Mouse (Mus musculus): ENCODE data around the gene Crybb2. TPM values are rescaled to one million over a fixed set of nuclear protein-coding genes. Genes with fewer than 3 reads are reported as not detected.

Crybb2 gene
- not detected in 2 replicates for polyA plus RNA-seq (2014; fragmentation: Nextera tagmentation; extraction: Ambion mirVana)

- no peaks in the 10 kb centered on the region for H3K9me3 ChIP-seq (ENCODE audit: control insufficient read depth, low read length)
- H3K4me2 ChIP-seq (replicated peaks), result no peak within 1 kb of the TSS
- H3K4me1 ChIP-seq (replicated peaks; ENCODE audit: control insufficient read depth, insufficient read depth, low read length), result 0 out of 2 replicates have a peak, but pooled peaks cover 3% of the 10 kb centered on the region
- H3K27ac ChIP-seq, result no peak within 1 kb of the TSS
- H3K4me3 ChIP-seq (replicated peaks; ENCODE audit: low read length), result no peak within 1 kb of the TSS
- DNase-seq (ENCODE audit: low spot score) (no peak), ATAC-seq (ENCODE audit: low FRiP score) (no peak)
- no peaks in the 10 kb centered on the region for H3K27me3 ChIP-seq (ENCODE audit: control insufficient read depth, insufficient read depth, low read length)
- H3K36me3 ChIP-seq (replicated peaks; ENCODE audit: control insufficient read depth, insufficient read depth), result no peaks in the 10 kb centered on the region
- no peak within 1 kb of the TSS for H3K9ac ChIP-seq
Measured at GRCm38 (mm10) chr5:113070017-113070416, at the start of gene Crybb2. TSS of gene Crybb2 (minus strand) at chr5:113070117.

- DNase-seq (ENCODE audit: low spot score) (no peak), ATAC-seq (ENCODE audit: low FRiP score) (no peak)
- Histone ChIP-seq H3K9me3 (ENCODE audit: control insufficient read depth, low read length) (no peaks in the 10 kb centered on the region), H3K27me3 (ENCODE audit: control insufficient read depth, insufficient read depth, low read length) (no peaks in the 10 kb centered on the region), H3K27ac (no peak overlapping the region), H3K4me2 (replicated peaks) (no peak overlapping the region), H3K36me3 (replicated peaks; ENCODE audit: control insufficient read depth, insufficient read depth) (no peaks in the 10 kb centered on the region), H3K4me3 (replicated peaks; ENCODE audit: low read length) (no peak overlapping the region), H3K4me1 (replicated peaks; ENCODE audit: control insufficient read depth, insufficient read depth, low read length) (peaks cover 18% of the 10 kb centered on the region), H3K9ac (no peak overlapping the region)
- WGBS, result 83% methylated on average over 9 of the region's 9 CpGs
Measured at GRCm38 (mm10) chr5:113119291-113119690, 49.4 kb upstream of the Crybb2 start.

DNA sequence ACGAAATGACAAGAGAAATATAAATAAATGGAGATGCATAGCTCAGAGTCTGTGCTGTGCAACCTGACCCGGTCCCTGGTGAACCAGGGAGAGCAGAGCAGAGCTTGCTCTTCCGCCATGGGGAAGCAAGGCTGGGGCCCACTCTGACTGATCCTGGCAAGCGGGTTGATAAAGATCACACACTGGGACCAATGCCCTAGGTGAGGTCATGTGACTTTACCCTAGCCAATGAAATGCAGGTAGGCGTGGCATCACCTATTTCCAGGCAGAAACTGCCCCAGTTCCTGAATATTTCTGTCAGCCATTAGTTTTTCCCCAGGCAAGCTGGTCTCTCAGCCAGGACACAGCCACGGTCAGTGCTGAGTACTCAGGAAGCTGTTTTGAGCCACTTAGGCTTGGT, 48.8 kb upstream of the Crybb2 start:
- Histone ChIP-seq H3K4me2 (replicated peaks) (no peak overlapping the region), H3K36me3 (replicated peaks; ENCODE audit: control insufficient read depth, insufficient read depth) (no peaks in the 10 kb centered on the region), H3K9ac (no peak overlapping the region), H3K4me1 (replicated peaks; ENCODE audit: control insufficient read depth, insufficient read depth, low read length) (peaks cover 18% of the 10 kb centered on the region), H3K27me3 (ENCODE audit: control insufficient read depth, insufficient read depth, low read length) (no peaks in the 10 kb centered on the region), H3K9me3 (ENCODE audit: control insufficient read depth, low read length) (no peaks in the 10 kb centered on the region), H3K27ac (no peak overlapping the region), H3K4me3 (replicated peaks; ENCODE audit: low read length) (no peak overlapping the region)
- no peak for DNase-seq (ENCODE audit: low spot score)
- 57% methylated on average over 6 of the region's 6 CpGs for WGBS
- no peak for ATAC-seq (ENCODE audit: low FRiP score)

GRCm38 (mm10) chr5:113117361-113117760, 47.4 kb upstream of the Crybb2 start:
- Histone ChIP-seq H3K9me3 (ENCODE audit: control insufficient read depth, low read length) (no peaks in the 10 kb centered on the region), H3K27ac (no peak overlapping the region), H3K4me1 (replicated peaks; ENCODE audit: control insufficient read depth, insufficient read depth, low read length) (peaks cover 16% of the 10 kb centered on the region), H3K36me3 (replicated peaks; ENCODE audit: control insufficient read depth, insufficient read depth) (no peaks in the 10 kb centered on the region), H3K4me2 (replicated peaks) (no peak overlapping the region), H3K9ac (no peak overlapping the region), H3K4me3 (replicated peaks; ENCODE audit: low read length) (no peak overlapping the region), H3K27me3 (ENCODE audit: control insufficient read depth, insufficient read depth, low read length) (no peaks in the 10 kb centered on the region)
- no peak for ATAC-seq (ENCODE audit: low FRiP score)
- WGBS, result 75% methylated on average over 5 of the region's 5 CpGs
- no peak for DNase-seq (ENCODE audit: low spot score)

DNA sequence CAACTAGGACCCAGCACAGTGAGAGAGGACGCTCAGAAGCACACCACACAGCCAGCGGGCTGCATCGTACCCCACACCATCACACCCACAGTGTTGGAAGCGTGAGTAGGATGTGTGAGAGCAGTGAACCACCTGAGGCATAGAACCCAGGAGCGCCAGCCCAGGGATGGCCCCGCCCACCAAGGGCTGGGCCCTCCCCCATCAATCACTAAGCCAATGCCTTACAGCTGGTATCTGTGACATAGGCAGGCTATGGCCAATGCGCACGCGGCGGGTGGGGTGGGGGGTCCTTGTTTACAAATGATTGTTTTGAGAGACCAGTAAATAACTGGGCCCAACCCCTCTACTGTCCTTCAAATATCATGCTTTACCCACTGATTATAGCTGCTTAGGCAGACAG, 46.0 kb upstream of the Crybb2 start:
- Histone ChIP-seq H3K4me1 (replicated peaks; ENCODE audit: control insufficient read depth, insufficient read depth, low read length) (peaks cover 1% of the 10 kb centered on the region), H3K27me3 (ENCODE audit: control insufficient read depth, insufficient read depth, low read length) (no peaks in the 10 kb centered on the region), H3K9ac (no peak overlapping the region), H3K4me2 (replicated peaks) (no peak overlapping the region), H3K4me3 (replicated peaks; ENCODE audit: low read length) (no peak overlapping the region), H3K36me3 (replicated peaks; ENCODE audit: control insufficient read depth, insufficient read depth) (no peaks in the 10 kb centered on the region), H3K27ac (no peak overlapping the region), H3K9me3 (ENCODE audit: control insufficient read depth, low read length) (no peaks in the 10 kb centered on the region)
- DNase-seq (ENCODE audit: low spot score) (no peak), ATAC-seq (ENCODE audit: low FRiP score) (no peak)
- WGBS, result 68% methylated on average over 10 of the region's 10 CpGs

GRCm38 (mm10) chr5:113114264-113115225, 44.6 kb upstream of the Crybb2 start:
- no peak overlapping the region for H3K27ac ChIP-seq
- no peak overlapping the region for H3K9ac ChIP-seq
- H3K4me1 ChIP-seq (replicated peaks; ENCODE audit: control insufficient read depth, insufficient read depth, low read length), result no peaks in the 10 kb centered on the region; the same call in 1 of the 2 replicates
- 50% methylated on average over 20 of the region's 20 CpGs for WGBS
- no peaks in the 10 kb centered on the region for H3K27me3 ChIP-seq (ENCODE audit: control insufficient read depth, insufficient read depth, low read length)
- H3K4me3 ChIP-seq (replicated peaks; ENCODE audit: low read length), result no peak overlapping the region
- no peak for ATAC-seq (ENCODE audit: low FRiP score)
- H3K9me3 ChIP-seq (ENCODE audit: control insufficient read depth, low read length), result no peaks in the 10 kb centered on the region
- no peaks in the 10 kb centered on the region for H3K36me3 ChIP-seq (replicated peaks; ENCODE audit: control insufficient read depth, insufficient read depth)
- DNase-seq (ENCODE audit: low spot score), result no peak
- H3K4me2 ChIP-seq (replicated peaks), result no peak overlapping the region

- Histone ChIP-seq H3K36me3 (replicated peaks; ENCODE audit: control insufficient read depth, insufficient read depth) (no peaks in the 10 kb centered on the region), H3K4me1 (replicated peaks; ENCODE audit: control insufficient read depth, insufficient read depth, low read length) (no peaks in the 10 kb centered on the region; the same call in 1 of the 2 replicates), H3K27ac (no peak overlapping the region), H3K9me3 (ENCODE audit: control insufficient read depth, low read length) (no peaks in the 10 kb centered on the region), H3K4me3 (replicated peaks; ENCODE audit: low read length) (no peak overlapping the region), H3K4me2 (replicated peaks) (no peak overlapping the region), H3K9ac (no peak overlapping the region), H3K27me3 (ENCODE audit: control insufficient read depth, insufficient read depth, low read length) (no peaks in the 10 kb centered on the region)
- DNase-seq (ENCODE audit: low spot score), result no peak
- no peak for ATAC-seq (ENCODE audit: low FRiP score)
- WGBS, result 61% methylated on average over 5 of the region's 5 CpGs
Measured at GRCm38 (mm10) chr5:113113120-113113519, 43.2 kb upstream of the Crybb2 start.

- H3K36me3 ChIP-seq (replicated peaks; ENCODE audit: control insufficient read depth, insufficient read depth), result no peaks in the 10 kb centered on the region
- no peaks in the 10 kb centered on the region for H3K9me3 ChIP-seq (ENCODE audit: control insufficient read depth, low read length)
- H3K4me2 ChIP-seq (replicated peaks), result no peak overlapping the region
- no peak overlapping the region for H3K4me3 ChIP-seq (replicated peaks; ENCODE audit: low read length)
- no peak for ATAC-seq (ENCODE audit: low FRiP score)
- no peak overlapping the region for H3K27ac ChIP-seq
- H3K9ac ChIP-seq, result no peak overlapping the region
- 15% methylated on average over 4 of the region's 4 CpGs for WGBS
- H3K4me1 ChIP-seq (replicated peaks; ENCODE audit: control insufficient read depth, insufficient read depth, low read length), result no peaks in the 10 kb centered on the region
- no peak for DNase-seq (ENCODE audit: low spot score)
- no peaks in the 10 kb centered on the region for H3K27me3 ChIP-seq (ENCODE audit: control insufficient read depth, insufficient read depth, low read length)
Measured at GRCm38 (mm10) chr5:113111336-113111735, 41.4 kb upstream of the Crybb2 start.

DNA sequence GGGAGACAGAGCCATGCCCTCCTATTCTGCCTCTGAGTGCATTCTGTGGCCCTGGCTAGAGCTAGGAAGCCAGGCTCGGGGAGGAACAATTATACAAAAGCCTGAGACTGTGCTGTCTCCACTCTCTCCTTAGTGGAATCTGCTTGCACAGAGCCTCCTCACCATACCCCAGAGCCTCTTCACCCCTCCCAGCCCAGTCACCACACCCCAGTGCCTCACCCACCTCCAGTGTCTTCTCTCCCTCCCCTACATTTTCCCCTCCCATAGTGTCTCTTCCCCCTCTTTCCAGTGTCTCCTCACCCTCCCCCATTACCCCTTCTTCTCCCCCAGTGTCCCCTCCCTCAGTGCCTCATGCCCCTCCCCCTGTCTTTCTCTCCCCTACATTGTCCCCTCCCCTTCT, 41.0 kb upstream of the Crybb2 start:
- DNase-seq (ENCODE audit: low spot score) (no peak), ATAC-seq (ENCODE audit: low FRiP score) (no peak; the same call in 1 of the 2 replicates)
- Histone ChIP-seq H3K4me2 (replicated peaks) (no peak overlapping the region), H3K4me3 (replicated peaks; ENCODE audit: low read length) (no peak overlapping the region), H3K4me1 (replicated peaks; ENCODE audit: control insufficient read depth, insufficient read depth, low read length) (no peaks in the 10 kb centered on the region), H3K9ac (no peak overlapping the region), H3K9me3 (ENCODE audit: control insufficient read depth, low read length) (no peaks in the 10 kb centered on the region), H3K36me3 (replicated peaks; ENCODE audit: control insufficient read depth, insufficient read depth) (no peaks in the 10 kb centered on the region), H3K27ac (peak overlapping the region; percentile 36; the same call in 1 of the 2 replicates), H3K27me3 (ENCODE audit: control insufficient read depth, insufficient read depth, low read length) (no peaks in the 10 kb centered on the region)
- 0% methylated on average over 1 of the region's 1 CpGs for WGBS

Measured in hindbrain, embryonic 14.5 days (tissue).